Mouse (Mus musculus) right cerebral cortex, adult 18-20 months (tissue): ENCODE measurements around the gene 1110008L16Rik.
A peak's percentile ranks its signal among the peaks of the same experiment; 100 is the strongest.
"Not testable (repeated sequence)": the region's sequence is repeated elsewhere in the genome, so short reads cannot be mapped to it uniquely, and the experiment has no call there.

ENCODE experiments used
- DNase-seq: peaks from one replicate; pipeline ENCODE4 v3.0.0; 2022; ENCODE audit warnings: mixed read lengths

1110008L16Rik gene

DNA sequence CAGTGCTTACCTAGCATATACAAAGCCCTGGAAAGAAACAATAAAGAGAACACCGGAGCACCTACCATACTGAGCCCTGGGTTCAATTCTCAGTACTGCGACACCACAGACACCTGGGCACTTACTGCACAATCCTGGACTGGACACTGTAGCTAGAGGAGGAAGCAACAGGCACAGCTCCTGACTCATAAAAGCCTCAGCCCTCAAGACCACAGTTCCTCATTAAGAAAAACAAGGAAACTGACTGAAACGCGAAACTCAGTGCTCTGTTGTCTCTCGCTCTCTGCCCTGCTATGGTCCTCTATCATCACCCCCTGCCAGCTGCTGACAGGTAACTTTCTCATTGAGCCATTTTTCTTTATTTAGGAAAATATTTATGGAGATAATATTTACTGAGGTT lies at the start of gene 1110008L16Rik:
Gene 1110008L16Rik (plus strand): TSS at position 242 of the 400 bp plus-strand sequence.
- DNase-seq, result no peak

DNA sequence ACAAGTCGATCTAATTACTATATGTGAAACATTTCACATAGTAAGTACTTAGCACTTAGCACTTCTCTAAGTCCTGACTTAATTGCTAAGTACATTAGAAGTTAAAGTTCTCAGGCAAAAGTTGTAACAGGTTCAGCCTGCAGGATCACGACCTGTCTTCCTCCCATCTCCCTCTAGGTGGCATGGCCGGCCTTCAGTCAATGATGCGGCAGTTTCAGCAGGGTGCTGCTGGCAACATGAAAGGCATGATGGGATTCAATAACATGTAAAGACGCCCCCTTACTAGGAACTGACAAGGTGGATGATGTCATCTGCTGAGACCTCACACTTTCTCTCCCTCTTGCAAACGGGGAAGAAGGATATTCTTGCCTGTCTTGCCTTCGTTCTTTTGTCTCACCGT lies 37.4 kb upstream of the 1110008L16Rik start:
- not testable (repeated sequence) for DNase-seq

GRCm38 (mm10) chr12:55263385-55263784 lies 36.0 kb upstream of the 1110008L16Rik start:
- not testable (repeated sequence) for DNase-seq

DNA sequence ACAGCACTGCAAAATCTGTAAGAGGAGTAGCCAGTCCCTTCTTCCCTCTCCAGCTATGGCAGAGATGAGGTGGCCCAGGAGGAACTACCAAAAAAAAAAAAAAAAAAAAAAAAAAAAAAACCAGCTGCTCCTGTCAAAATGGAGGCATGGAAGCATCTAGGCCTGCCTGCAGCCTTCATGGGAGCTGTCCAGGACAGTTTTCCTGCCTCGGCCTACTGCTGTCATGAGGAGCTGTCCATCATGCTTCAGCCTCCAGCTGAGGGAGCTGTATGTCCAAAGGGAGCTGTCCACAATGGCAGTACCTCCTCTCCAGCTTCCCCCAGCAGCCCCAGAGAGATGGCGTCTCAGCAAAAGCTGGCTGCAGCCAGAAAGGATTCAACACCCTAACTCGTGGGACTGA lies 27.1 kb upstream of the 1110008L16Rik start:
- no peak for DNase-seq

DNA sequence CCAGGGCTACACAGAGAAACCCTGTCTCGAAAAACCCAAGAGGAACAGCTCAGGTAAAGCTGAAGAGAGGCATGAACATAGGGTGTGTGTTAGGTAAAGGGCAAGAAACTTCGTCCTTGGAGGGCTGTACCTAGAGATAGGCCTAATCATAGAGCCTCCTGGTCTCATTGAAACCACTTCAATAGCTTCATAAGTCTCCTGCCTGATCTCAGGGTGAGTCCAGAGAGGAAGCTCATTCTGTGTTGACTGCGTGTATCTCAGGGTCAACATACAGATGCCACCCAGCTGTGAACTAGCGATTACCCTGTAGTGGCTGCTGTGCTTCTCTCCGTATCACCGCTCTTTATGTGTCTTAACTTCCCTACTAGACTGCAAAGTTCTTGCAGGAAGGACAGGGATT lies 21.8 kb upstream of the 1110008L16Rik start:
- DNase-seq, result not testable (repeated sequence)

DNA sequence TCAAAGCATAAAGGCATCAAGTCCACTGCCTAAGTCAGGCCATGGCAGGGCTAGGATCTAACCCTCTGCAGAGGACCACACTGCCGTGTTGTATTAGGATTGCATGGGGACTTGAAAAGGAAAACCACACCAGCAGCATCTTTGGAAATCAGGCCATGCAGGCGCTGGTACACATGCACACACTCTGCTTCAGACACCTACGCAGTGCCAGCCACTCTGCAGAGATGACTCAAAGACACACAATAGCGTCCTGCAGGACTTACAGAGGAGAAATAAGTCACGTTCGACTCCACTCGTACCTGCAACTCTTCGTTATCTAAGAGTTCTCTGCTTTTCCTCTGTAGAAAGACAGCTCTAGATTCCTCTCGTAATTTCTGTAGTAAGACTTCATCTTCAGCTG lies 1.3 kb upstream of the 1110008L16Rik start:
- peak; percentile 66 for DNase-seq

DNA sequence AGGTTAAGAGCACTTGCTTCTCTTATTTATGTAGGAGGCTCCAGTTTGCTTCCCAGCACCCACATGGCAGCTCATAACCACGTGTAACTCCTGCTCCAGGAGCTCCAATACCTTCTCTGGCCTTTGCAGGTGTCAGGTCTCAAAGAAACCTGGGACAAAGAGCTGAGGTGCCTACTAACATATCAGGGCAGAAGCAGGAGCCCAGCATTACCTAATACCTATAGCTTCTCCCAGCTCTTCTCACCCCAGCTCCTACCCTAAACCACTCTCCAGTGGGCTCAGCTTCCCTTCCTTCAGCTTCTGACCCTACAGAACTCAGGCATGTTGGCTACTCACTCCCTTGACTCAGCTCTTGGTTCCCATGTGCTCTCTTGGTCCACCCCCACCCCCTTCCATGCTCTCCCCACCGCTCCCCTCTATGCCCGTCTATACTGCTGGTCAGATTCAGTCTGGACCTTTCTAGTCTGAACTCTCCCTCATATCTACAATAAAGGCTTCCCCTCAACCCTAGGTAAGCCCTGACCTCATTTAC lies 1.5 kb downstream of the 1110008L16Rik start:
- DNase-seq, result no peak

DNA sequence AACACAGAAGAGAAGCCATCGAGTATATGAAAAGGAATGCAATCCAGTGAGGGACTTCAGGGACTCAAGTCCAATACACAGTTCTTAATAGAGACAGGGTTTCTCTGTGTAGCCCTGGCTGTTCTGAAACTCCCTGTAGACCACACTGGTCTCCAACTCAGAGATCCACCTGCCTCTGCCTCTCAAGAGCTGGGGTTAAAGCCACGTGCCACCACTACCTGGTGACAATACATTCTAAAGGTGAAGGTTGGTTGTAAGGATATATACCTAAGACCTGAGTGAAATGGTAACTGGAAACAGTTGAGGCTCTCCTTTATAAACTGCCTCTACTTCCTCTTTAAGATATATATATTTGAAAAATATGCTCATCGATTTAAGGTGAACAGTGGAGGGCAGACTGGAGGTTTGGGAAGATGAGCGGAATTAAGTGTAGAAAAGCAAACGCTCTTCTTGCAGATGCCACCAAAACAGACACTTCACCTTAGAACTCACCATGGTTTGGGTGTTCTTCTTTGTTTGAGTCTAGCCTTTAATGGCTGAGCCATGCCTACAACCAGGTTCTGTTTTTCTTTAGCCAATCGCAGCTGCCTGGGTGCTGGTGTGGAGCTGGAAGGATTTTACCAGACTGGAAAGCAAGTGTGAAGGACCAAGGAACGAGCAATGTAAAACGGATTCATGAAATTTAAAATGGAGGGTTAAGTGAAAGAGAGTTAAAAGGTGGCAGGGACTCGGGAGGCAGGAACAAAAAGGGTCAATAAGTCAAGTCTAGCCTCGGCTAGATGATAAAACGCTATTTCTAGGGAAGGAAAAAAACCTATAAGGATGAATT lies 2.3 kb downstream of the 1110008L16Rik start:
- no peak for DNase-seq

- DNase-seq, result peak; percentile 93
Measured at GRCm38 (mm10) chr12:55302485-55303441, 3.4 kb downstream of the 1110008L16Rik start, which contains the start of gene Ppp2r3c. Gene Ppp2r3c (minus strand): TSS chr12:55302998.

GRCm38 (mm10) chr12:55306371-55306770 lies 7.0 kb downstream of the 1110008L16Rik start:
- DNase-seq, result no peak

DNA sequence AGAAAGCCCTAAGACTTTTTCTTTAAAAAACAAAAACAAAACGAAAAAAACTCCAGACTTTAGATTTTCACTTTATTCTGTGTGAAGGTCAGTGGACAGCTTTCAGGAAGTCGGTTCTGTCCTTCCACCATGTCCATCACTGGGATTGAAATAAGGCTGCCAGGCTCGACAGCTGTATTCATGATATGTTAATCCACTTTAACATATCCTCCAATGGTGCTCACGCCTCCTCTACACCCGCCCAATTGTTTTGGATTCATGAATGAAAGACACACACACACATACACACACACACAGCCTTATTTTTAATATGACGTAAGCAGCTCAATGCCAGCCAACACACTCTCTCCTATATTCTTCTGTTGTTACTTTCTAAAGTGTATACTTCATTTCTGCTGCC lies 8.2 kb downstream of the 1110008L16Rik start:
- no peak for DNase-seq

DNA sequence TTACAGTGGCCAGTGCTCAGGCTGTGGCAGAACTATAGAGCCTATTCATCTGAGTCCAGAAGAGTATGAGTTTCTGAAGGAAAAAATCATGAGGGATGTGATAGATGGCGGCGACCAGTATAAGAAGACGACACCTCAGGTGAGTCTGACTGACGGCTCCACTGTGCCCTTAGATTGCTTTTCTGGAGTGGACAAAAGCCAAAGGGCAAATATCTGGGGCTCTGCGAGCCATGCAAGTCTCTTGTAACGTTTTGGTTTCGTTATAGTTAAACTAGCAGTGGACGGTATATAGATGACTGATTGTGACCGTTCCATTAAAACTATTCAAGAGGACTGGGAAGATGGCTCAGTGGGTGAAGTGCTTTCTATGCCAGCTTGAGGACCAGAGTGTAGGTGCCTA lies 9.4 kb downstream of the 1110008L16Rik start:
- DNase-seq, result no peak

DNA sequence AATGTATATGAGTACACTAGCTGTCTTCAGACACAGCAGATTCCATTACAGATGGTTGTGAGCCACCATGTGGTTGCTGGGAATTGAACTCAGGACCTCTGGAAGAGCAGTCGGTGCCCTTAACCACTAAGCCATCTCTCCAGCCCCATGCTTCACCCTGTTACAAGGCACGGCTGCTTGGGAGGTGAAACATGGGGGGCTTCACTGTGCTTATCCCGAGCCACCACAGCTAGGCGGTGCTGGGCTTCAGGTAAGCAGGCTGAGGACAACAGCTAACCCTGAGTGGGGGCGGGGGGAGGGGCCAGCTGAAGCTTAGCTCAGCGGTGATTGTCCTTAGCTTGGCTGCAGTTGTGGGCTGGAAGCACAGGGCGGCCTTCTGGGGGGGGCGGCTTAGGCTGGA lies 10.1 kb downstream of the 1110008L16Rik start:
- no peak for DNase-seq

GRCm38 (mm10) chr12:55311841-55312240 lies 12.5 kb downstream of the 1110008L16Rik start:
- no peak for DNase-seq

DNA sequence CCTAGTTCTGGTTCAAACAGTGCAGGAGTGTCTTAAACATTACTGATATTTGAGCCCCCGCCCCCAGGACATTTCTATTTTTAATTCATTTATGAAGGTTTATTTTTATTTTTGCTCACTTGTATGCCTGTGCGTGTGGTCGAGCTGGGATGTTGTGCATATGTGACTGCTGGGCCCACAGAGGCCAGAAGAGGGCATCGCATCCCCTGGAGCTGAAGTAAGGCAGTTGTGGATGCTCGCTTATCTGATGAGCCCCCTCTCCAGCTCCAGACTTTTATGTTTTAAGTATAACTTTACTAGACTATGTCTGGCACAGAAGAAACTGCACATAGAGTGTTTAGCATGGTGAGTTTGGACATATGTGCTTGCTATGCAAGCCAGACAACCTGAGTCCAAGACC lies 14.5 kb downstream of the 1110008L16Rik start:
- no peak for DNase-seq

DNA sequence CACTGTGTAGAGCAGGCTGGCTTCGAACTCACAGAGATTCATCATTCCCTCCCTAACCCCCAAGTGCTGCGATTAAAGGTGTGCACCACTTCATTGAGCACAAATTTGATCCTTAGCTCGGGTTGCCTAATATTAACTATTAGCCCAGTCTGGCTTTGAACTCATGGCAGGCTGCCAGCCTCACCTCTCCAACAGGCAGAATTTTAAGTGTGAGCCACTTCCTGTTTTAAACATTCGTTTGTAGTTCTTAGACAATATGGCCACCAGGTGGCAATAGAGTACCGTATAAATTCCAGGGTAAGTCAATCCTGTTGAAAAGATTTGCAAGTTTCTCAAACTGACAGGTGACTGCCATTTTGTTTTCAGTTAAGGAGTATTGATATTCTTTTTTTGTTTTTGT lies 15.8 kb downstream of the 1110008L16Rik start:
- peak; percentile 64 for DNase-seq

GRCm38 (mm10) chr12:55321642-55322291 lies 22.4 kb downstream of the 1110008L16Rik start:
- DNase-seq, result no peak

DNA sequence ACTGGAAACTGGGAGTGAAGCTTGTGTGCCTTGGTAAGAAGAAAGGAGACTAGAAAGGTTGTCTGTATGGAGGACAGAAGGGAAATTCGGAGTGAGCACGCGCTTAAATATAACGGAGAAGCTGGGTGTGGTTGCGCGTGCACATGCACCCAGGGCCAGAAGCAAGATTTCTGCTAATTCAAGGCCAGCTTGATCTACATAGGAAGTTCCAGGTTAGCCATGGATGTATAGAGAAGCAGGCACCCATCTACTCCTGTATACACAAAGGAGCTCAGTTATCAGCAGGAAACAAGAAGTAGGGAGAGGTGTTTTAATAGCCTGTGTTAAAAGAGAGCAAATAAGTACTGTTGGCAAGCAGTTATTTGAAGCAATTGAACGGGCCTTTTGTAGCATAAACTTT lies 26.3 kb downstream of the 1110008L16Rik start:
- no peak for DNase-seq

GRCm38 (mm10) chr12:55328784-55329183 lies 29.4 kb downstream of the 1110008L16Rik start:
- no peak for DNase-seq

DNA sequence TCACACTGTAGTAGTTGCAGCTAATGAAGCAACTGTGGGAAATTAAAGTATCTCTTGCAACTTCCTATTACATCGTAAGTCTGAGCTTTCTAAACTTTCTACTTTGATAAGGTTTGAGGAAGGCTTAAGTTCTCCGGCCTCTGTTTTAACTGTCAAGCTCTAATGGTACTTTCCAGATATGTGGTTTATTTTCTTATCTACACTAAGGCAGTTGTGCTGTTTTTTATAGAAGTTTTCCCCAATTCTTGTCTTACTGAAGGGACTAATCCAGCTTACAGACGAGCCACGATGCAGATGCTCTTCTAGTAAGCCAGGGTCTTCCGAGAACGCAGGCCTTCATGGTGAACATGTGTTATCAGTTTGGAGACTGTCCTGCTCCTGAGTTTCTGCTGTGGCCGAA lies 30.0 kb downstream of the 1110008L16Rik start:
- no peak for DNase-seq

GRCm38 (mm10) chr12:55333662-55334061 lies 34.3 kb downstream of the 1110008L16Rik start:
- no peak for DNase-seq

DNA sequence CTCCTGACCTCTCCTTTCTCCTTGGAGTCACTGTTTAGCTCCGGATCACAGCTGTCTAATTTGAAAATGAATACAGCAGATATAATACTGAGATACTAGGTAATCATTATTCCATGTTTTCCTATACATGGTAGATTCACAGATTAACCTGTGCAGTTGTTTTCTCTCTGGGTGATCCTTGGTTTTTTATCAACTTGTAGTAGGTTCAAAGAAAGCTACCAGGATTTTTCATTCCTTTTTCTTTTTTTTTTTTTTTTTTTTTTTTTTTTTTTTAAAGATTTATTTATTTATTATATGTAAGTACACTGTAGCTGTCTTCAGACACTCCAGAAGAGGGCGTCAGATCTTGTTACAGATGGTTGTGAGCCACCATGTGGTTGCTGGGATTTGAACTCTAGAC lies 39.1 kb downstream of the 1110008L16Rik start:
- DNase-seq, result not testable (repeated sequence)

GRCm38 (mm10) chr12:55343045-55343444 lies 43.7 kb downstream of the 1110008L16Rik start:
- DNase-seq, result not testable (repeated sequence)
